Mouse (Mus musculus) thymus, postnatal 14 days (tissue): Measurements from ENCODE around the gene Gper1.

ENCODE experiments used
- DNase-seq: peaks from one replicate; pipeline ENCODE4 v3.0.0; 2021

Gene Gper1

DNA sequence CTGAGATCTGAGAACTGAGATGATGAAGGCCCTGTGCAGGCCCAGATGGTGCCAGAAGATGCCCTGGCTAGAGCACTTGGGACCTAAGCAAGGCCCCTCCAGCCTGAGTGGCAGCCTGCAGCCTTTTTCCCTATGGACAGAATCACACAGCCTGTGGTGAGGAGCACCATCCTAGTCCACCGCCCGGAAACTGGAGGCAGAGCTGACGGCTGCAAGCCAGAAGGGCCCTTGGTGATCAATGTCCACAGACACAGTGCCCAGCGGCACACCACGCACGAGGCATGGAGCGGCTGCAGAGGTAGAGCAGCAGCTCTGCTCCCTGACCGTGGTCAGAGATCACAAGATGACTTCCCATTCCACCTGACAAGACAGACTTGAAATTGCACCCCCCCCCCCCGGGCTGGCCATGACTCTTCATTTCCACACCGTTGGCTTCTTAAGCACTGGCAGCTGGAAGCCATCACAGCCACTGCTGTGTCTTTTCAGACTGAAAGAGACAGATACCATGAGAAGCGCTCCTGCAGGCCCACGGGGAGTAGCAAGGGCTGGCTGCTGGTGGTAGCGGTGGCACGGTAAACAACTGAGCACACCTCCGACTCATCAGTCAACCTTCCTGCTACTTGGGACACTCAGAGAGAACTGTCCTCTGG is 11.2 kb upstream of the Gper1 start:
- DNase-seq = no peak

DNA sequence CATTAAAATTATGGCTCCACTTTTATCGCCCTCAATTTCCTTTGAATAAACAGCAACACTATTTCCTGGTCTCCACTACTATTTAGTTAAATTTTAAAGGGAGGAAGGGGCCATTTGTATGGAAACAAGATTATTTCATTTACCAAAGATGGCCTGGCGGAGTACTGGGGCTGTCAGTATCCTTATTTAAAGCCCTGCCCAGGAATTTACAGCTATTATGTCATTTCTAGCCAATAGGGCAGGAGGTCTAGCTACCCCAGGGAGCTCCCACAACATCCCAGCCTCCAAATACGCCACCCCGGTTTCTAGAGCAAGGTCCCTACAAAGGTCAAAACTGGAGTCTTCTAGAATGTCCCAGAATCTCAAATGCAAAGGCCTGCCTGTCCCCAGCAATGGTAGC is 9.4 kb upstream of the Gper1 start:
- no peak for DNase-seq

DNA sequence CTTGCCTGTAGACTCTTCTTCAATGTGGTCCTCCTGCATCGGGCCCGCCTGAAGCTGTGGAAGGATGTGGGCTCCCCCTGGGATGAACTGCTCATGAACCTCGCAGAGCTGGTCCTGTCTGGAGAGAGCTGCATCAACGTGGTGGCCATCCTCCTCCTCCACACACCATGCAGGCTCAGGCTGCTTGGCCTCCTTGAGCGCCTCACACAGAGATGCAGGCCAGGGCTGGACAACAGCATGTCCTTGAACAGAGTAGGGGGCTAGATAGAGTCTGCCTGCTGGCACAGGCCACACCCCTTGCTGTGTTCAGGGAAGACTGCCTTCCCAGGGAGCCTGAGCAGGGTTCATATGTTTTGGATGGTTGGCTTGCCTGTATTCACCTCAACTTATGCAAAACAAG is 8.0 kb upstream of the Gper1 start:
- DNase-seq = no peak

DNA sequence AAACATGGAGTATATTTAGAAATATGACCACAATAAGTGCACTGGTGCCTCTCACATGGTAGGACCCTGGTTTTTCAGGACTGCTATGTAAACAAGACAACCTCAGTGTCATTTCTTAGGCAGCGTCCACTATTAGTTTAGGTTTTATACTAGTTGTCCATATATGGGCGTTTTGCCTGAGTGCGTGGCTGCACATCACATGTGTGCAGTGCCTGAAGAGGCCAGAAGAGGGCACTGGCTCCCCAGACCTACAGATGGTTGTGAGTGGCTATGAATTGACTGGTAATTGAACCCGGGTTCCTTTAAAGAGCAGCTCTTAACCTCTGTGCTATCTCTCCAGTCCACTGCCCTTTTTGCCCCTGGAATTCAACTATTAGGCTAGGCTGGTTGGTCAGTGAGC is 6.0 kb upstream of the Gper1 start:
- DNase-seq = peak; percentile 55

DNA sequence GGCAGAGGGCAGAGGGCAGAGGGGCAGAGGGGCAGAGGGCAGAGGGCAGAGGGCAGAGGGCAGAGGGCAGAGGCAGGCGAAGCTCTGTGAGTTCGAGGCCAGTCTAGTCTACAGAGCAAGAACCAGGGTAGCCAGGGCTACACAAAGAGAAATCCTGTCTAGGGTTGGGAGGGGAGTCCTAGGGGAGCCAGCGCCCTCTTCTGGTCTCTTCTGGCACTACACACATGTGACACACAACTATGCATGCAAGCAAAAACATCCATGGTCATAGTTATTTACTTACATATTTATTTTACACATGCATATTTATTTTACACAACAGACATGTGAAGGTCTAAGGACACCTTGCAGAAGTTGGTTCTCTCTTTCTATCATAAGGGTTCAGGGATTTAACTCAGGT is 5.5 kb upstream of the Gper1 start:
- DNase-seq = peak; percentile 36

DNA sequence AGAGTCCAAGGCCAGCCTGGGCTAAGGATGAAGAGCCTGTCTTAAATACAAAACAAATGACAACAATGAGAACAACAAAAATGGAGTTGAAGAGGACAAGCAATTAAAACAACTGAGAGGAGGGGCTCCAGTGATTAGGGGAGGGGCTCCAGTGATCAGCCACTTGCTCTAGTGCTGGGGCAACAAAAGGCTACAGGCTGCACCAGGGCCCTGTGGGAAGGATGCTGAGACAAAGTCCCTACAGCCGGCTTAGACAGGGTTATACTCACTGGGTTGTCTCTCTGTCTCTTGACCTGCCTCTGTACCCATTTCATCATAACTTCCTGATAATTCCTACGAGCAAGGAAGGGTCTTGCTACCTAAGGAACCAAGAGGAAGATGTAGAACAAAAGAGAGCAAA is 4.8 kb upstream of the Gper1 start:
- DNase-seq = no peak

DNA sequence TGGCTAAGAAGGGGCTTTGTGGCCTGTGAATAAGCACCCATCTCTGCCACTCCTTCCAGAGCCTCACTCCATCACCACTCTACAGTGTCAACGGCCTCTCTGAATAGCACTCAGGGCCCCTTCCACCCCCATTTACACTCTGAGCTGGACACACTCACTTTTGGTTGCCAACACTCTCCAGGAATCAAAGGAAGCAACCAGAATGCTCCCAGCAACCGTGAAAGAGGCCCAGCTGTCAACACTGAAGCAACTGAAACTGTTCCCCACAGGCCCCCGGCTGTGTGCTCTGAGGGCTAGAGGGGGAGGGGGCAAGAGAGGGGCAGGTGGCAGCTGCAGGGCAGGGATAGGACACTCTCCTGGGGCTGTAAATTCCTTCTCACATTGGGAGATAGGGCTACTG is 4.3 kb upstream of the Gper1 start:
- DNase-seq = peak; percentile 82

DNA sequence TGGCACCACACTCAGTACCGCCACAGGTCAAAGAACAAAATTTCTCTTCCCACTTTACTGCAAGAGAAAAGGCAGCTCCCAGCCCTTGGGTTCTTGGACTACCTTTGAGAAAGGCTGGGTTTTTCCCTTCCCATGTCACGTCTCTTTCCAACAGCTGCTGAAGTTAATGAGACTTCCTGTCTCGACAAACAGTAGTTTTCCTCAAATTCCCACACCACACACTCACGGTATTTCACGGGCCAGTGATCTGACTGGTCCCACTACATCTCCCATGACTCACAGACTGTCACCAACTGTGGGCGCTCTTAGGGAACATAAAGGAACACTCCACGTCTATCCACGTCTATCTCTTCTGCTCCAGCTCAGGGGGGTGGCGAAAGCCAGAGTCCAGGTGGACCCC is 2.2 kb downstream of the Gper1 start:
- DNase-seq = no peak

DNA sequence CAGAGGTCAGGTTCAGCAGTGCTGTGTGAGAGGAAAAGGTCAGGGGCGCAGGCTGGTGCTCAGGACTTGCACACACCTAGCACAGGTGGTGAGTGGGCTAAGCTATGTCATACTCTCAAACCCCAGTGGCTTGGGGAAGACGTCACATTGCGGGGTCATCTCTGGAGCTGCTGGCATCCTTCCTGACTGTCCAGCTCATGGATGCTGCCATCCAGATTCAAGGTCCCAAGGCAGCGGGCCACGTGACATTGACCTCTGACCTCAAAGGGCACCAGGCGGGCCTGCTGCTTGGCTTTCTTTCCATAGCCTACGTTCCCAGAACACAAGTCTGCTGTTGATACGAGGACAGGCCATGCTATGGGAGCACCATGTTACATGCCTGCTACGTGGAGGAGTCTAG is 4.0 kb downstream of the Gper1 start:
- DNase-seq = no peak

DNA sequence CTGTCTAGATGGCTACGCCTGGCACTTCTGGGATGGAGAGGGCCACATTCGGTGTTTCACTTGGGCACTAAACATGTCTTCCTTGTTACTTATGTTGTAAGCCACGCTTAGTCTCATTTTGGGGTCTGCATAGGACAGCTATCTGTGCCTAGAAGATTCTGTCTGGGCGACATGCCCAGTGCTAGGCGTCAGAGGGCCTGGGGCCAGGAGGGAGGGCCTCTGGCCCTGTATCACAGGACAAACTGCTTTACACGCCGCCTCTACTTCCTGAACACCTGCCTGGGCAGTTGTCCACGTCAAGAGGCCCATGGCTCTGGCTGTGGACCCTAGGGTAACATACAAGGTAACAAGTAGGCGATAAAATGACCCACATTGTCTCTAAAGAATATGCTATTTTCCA is 5.0 kb downstream of the Gper1 start:
- DNase-seq = no peak

DNA sequence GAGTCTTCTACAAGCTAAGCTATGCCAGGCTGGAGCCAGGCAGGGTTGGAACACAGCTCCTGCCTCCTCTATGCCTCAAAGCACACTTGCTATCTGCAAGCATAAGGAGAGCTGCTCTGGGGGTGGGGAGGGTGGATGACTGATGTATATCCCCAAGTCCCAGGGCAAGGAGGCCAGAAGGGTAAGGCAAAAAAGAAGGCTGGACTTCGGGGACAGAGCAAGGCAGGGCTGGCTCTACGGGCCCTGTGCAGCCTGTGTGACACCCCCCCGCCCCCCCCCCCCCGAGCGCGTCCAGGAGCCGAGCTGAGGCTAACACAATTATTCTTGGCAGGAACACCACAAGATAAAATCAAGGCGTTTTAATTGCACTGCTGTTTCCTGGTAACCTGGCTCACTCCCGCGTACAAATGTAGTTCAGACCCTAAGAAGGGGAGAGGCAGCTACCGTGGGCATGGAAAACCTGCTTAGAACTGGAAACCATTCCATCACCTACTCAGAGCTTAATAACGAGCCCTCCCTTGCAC is 6.9 kb downstream of the Gper1 start:
- DNase-seq = no peak

DNA sequence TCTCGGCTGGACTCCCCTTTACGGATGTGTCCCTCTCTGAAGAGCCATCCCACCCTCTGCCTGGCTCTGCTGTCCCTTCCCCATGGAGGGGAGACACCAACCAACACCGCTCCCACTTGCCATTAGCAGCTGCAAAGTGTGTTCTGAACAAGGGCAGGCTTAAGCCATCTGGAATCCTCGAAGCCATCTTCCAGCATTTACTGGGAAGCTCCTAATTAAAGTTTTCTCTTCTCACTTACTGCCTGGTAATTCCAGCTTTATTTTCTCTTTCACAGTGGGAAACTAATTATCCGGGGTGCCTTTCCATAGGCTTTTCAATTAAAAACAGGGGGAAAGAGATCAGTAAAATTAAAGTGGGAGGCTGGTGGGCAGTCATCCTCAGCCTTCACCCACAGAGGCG is 9.4 kb downstream of the Gper1 start:
- no peak for DNase-seq

DNA sequence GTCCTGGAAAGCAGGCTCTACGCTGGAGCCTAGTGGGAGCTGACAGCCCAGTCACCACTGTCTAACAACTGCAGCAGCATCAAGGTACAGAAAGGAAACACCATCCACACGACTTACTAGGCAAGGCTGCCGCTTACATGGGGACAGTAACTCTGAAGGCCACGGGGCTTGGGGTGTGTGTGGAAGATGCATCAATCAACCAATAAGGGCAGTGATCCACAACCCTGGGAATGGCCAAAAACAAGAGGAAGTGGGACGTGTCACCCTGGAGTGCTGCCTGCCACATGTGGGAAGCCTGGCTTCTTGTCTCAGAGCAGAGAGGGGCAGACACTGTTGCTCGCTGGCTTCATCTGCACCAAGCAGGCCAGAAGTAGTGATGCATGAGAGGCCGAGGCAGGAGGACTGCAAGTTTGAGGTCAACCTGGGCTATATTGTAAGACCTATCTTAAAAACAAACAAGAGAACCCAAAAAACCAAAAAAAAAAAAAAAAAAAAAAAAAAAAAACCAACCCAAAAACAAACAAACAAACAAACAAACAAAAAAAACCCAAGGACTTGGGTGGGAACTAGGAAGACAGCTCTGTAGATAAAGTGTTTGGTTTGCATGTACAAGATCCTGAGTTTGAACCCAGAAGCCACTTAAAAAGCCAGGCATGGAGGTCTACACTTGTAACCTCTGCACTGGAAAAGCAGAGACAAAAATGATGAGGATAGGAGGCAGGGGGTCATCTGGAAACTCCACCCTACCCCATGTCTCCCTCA is 10.0 kb downstream of the Gper1 start:
- DNase-seq = no peak

DNA sequence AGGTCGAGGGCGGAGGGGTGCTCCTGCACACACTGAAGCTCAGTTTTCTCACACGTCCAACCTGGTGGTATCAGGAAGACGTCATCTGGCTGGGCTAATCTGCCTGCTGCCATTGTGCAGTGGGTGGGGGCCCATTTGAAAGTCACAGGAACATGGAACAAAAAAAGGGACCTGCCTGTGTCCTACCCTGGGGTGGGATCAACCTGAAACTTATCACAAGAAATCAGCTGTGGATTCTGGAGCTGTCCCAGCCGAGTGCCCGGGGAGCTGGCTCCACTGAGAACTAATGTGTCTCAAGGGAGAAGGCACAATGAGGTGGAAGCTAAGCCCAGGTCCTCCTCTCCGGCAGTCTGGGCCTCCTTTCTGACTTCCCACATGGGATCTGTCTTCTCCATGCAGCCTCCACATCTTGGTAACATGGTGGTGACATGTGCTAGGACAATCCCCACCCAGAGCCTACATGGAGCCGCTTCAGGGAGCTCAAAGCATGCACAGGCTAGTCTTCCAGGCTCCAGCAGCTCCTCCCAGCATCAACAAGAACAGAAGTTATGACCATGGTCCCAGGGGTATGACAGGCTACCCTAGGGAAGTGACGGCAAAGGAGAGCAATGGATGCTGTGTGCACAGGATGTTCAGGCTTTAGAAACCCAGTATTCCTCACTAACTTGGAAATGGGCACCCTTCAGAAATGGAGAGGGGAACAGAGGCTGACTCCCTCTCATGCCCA is 11.1 kb downstream of the Gper1 start:
- DNase-seq = no peak

DNA sequence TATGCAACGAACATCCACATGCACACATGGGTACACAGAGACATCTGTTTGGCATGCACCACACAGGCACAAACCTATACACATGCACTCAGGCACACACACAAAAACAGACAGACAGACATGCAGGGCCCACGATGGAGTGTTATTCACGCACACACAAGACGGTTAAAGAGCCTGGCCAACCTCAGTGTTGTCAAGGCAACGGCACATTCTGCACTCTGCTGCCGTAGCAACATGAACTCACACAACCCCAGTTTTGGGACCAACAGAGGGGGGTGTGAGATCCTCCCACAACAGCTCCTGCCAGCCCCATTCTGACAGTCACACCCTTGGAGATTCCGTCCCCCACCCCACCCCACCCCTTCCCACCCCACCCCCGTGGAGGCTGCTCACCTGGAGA is 12.0 kb downstream of the Gper1 start:
- DNase-seq = no peak

DNA sequence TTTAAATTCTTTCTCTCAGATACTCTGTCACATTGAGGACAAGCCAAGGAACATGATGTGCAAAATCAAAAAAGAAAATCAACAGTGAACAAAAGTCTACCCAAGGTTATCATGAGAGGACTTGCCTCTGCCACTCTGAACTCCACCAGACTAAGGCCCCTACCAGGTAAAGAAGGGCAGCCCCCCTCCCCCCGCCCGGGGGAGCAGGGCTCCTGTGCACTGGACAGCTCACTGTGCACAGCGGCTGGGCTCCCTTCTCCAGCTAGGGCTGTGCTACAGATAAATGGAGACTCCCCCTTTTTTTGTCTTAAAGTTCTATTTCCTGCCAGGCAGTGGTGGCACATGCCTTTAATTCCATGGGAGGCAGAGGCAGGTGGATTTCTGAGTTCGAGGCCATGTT is 14.8 kb downstream of the Gper1 start:
- DNase-seq = no peak

DNA sequence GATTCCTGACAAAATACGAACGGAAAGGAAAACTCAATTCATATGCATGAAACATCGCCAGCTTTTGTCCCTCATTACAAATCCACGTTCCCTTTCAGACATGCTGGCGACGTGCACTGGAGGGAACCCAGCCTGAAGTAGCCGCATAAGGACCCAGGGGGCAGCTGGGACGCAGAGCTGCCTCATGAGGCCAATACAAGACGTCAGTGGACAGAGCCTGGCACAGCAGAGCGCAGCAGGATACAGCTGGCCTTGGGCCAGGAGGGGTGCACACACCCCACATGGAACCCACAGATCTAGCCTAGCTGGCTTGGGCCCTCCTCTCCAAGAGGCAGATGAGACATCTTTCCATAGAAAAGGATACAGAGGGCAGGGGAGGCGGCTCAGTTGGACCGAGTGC is 15.5 kb downstream of the Gper1 start:
- DNase-seq = no peak

DNA sequence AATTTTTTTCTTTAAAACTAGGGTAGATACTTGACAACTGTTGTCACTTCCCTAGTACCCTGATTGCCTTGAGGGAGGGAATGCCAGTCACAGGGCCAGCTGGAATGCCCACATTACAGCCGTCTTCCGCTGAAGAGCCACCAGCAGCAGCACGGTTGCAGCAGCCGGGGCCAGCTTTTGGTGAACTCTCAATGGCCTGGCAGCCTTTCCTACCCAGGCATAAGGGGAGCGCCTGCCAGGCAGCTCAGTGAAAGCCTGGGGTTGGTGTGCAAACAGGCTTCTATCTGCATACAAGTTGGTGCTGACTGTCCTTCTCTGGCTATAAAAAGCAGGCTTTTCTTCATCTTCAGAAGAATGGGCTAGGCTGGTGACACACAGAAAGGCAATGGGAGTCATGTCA is 17.5 kb downstream of the Gper1 start:
- DNase-seq = no peak

DNA sequence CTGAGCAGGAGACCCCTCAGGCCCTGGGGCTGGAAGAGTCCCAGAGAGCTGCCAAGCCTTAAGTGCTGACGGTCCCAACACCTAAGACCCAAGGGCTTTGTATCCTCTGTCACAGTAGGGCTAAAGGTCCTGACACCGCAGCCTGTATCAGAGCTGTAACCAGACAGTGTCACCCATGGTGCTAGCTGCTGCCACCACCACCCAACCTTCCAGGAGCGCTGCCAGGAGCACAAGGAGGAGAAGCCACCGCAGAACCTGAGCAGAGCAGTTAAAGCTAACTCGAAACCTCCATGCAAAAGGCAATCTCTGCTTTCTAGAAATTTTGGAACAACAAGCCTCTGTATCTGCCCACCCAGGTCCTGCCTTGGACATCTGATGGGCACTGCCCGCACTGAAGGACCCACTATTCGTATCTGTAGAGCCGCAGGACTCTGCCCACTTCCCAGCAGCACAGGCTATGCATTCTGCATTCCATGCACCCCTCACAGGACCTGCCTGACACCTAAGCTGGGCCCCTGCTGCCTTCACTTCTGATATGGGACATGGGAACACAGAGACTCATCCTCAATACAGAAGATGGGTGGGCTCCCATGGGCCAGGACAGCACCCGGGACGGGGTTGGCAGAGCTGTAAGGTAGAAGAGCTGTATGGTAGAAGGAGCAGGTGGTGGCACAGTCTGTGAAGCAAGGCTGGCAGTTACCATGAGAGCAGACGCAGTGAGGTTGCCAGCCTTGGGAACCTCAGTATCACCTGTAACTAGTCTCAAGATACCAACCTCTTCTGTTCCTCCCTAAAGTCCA is 18.2 kb downstream of the Gper1 start:
- DNase-seq = no peak

DNA sequence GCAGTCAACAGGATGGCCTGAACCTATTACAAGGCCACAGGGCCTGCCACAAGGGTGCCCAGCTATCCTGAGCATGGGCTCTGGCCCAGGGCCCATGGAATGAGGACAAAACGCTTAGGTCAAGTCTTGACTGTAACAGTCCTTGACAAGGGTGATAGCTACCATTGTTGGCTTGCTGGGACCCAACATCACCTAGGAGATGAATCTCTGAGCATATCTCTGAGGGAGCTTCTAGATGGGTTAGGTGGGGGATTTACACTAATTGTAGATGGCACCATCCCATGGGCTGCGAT is 18.7 kb downstream of the Gper1 start:
- DNase-seq = no peak

DNA sequence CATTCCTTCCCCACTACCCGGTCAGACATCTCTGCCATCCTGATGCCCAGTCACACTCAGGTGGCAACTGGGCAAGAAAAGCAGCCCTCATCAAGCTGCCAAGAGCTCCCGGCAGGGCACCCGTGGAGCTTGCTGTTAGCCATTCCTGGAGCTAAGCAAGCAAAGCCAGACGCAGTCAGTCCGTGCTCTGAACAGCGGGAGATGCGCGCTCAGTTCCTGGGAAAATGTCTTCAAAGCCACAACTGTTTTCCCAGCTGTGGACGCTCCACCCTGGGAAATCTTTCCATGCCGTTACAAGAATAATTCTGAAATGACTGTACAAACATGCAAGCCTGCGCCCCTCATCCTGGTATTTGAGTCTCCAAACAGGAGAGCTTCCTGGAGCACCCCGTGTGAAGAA is 19.5 kb downstream of the Gper1 start:
- no peak for DNase-seq

DNA sequence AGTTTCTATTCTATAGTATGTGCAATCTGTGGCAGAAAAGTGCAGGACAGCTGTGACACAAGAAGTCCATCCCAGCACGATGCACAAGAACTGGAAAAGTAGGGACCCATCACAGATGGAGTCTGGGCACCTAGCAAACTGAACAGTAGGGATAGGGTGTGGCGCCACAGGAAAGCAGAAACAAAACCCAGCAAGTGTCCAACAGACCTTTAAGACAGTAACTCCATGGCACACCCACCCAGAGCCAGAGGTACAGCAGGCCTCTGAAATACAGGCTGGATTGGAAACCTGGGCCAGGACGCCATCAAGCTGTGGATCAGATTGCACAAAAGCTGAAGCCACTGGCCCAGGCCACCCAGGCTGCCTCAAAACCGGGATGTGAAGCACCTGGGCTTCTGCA is 20.0 kb downstream of the Gper1 start:
- DNase-seq = no peak

DNA sequence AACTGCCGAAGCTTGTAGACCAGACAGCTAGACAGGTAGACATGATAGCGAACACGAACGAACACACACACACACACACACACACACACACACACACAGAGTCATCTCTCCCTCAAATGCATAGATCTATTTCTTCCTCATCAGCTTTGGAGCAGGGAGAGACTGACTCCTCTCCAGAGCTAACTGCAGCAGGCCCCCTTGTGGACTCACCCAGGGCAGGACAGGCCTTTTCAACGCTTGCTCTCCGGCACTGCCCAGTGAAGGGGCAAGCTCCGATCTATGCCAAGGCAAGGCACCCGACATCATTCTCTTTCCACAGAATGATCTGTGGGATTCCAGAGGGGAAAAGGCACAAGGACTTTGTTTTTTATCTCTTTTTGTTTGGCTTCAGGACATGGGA is 22.3 kb downstream of the Gper1 start:
- no peak for DNase-seq

DNA sequence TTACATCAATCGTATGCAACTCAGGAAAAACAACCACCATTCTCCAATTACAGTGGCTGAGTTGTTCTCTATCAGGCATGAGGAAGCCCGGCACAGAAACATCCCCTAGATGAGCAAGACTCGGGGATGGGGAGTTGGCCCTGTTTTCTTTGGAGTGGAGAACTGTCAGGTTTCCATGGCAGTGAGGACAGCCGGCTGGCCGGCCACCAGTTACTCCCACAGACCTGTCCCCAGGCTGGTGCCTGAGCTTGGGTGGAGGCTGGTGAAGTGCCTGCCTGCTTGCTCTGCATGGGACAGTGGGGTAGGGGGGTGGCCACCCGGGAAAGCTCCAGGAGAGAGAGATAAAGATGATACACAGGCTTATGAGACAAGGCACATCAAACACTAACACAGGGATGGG is 25.1 kb downstream of the Gper1 start:
- no peak for DNase-seq
